Mouse (Mus musculus): ENCODE data around the gene Mrgprg.

Gene Mrgprg

DNA sequence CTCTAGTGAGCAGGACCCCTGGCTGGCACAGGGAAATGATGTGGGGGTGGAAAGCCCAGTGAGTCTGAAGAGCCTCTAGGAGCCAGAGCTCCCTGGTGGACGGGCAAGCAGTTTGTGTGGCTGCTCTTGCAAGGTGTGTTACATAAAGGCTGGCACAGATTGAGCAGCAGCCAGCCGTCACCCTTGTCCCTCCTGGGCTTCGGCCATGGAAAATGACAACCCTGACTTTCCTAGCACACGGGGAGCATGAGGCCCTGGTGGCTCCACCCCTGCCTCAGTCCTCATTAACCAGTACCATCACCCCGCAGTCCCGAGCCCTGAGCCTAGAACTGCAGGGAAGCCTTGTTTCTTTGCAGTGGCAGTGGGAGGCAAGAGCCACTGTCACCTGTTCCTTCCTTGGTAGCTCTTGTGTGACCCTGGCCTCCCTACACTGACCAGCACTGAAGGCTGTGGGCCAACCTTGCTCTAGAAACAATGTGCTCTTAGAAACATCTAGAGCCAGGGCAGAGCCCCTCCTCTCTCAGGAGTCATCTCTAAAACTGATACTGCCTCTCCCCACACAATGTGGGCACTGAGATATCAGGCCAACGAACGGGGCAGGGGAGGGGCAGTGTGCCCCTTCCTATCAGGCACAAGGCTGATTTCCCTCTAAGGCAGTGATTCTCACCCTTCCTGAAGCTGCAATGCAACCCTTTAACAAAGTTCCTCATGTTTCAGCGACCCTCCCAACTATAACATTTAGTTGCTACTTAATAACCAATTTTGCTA, 11.3 kb downstream of the Mrgprg start:
- DNase-seq (ENCODE audit: low spot score in 2 of 2), result peak in 1 of 2 experiments; percentile 22

GRCm38 (mm10) chr7:143753990-143754715, 12.6 kb downstream of the Mrgprg start:
- DNase-seq (ENCODE audit: low spot score in 2 of 2), result peak; percentile 34 to 63

DNA sequence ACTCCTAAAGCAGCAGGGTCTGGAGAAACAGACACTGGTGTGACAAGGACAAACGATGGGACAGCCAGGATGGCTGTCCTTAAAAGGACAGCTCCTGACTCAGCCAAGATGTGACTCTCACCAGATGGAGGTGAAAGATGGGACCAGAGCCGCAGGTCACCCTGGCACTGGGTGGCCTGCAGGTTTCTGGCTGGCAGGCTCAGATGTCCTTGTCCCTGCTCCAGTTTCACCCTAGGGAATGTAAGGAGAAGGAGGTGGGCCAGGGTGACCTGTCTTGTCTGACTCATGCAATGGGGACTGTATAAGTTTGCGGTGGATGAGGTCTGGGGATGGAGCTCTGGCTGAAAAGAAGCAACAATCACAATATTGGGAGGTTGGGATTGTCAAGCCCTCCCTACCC, 14.2 kb downstream of the Mrgprg start:
- no peak for DNase-seq (ENCODE audit: low spot score in 2 of 2)

DNA sequence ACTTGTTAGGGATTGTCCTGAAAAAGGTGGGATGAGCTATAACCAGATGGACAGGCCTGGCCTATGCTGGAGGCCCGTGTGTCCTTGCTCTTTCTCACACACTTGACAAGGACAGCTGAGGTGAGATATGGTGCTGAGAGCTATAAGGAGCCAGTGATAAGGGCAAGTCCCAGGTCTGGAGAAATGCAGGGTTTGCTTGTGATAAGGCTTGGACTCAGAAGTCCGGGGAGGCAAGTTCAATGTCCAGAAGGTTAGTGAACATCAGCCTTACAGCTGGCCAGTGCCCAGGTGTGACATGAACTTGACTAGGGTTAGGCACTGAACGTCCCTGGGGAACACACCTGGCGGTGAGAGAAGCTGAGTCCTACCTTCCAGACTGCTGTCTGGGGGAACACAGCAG, 14.7 kb downstream of the Mrgprg start:
- DNase-seq (ENCODE audit: low spot score in 2 of 2), result no peak

- DNase-seq (ENCODE audit: low spot score in 2 of 2), result no peak
These were observed 15.4 kb downstream of the Mrgprg start for GRCm38 (mm10) chr7:143751380-143751779.

- DNase-seq (ENCODE audit: low spot score in 2 of 2), result no peak
These were observed 17.7 kb downstream of the Mrgprg start for GRCm38 (mm10) chr7:143749045-143749444.

DNA sequence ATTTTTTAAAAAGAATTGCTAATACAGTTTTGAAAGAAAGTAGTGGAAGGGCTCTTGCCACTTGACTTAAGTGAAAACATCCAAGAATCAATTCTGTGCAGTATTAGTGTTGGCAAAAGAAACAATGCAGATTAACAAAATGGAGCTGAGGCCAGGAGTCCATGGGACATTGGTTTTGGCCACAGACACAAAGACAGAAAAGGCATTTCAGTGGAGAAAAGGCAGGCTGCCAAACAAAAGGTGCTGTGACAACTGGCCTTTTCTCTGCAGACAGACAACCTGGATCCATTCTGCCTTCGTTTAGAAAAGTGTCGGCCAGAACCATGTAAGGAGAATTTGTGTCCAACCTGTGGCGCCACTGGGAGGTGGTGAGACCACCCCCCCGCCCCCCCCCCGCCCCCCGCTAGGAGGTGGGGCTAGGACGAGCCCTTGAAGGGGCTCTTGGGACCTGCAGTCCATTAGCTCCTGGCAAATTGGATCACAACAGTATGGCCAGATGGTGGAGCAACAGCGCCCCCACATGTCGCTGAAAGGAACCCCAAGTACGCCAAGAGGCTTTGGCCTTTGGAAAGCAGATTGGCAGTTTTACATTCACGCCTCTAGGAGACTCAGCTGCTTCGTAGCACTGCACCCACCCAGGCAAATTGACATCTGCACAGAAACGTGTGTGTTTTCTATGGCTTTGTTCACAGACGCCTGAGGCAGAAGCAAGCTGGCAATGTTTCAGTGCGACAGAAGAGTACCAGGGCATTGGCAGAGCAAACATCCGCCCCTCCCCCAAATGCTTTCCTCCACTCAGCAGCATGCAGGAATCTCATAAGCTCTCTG, 18.5 kb downstream of the Mrgprg start:
- DNase-seq (ENCODE audit: low spot score in 2 of 2), result peak; percentile 85 to 89

GRCm38 (mm10) chr7:143740653-143741052, 26.1 kb downstream of the Mrgprg start:
- DNase-seq (ENCODE audit: low spot score in 2 of 2), result no peak

DNA sequence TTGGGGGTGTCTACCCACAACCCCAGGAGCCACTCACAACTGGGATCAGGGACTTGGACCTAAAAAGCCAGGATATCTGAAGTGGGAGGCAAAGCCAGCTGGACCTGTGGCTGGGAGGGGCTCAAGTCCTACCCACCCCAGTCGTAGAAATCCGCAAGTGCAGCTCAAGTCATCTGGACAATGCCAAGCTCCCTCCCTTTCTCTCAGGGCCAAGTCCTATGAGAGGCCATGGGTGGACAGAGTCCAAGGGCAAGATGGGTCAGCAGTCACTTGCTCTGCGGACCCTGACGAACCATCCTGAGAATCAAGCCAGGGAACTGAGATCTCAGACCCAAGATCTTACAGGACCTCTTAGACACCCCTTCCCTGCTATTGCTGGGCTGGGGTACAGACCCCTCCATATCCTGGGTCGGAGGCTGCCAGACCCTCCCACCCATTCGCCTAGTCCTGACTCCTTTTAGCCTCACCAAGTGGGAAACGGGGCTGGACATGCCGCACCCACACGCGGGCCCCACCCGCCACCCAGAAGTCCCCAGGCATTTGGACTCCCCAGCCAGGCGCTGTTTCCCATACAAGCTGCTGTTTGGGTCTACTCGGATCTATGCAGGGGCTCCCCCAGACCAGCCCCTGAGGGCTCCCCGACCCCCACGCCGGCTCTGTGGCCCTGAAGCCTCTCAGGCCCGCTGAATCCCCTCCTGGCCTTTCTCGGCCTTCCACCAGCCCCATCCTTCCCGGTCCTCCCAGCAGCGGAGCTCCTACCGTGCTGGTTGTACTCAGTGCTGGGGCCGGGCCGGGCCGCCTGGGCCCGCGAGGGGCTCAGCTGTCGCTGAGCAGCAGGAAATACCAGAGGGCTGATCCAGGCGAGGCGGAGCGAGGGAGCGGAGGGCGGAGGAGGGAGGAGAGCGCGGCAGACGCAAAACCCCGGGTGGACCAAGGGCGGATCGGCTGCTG, 27.0 kb downstream of the Mrgprg start:
- peak; percentile 82 to 90 for DNase-seq (ENCODE audit: low spot score in 2 of 2)

DNA sequence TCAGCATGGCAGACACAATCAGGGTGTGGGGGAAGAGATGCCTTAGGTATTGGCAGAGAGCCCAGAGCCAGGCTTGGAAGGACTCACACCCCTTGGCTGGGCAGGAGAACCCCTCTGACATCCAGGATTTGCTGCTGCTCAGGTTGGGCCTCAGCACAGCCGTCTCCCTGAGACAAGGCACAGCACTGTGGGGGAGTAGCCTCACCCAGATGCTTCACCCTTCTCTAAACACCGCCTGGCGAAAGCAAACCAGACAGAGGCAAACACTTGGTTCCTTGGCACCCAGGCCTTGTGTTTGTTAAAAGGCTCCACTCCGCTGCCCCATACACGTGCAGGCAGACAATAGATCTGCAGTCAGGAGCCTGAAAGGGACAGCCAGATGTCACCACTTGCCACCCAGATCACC, 28.2 kb downstream of the Mrgprg start:
- DNase-seq (ENCODE audit: low spot score in 2 of 2), result peak in 1 of 2 experiments; percentile 32

- DNase-seq (ENCODE audit: low spot score in 2 of 2), result peak in 1 of 2 experiments; percentile 31
These were observed 28.6 kb downstream of the Mrgprg start for GRCm38 (mm10) chr7:143738194-143738593.

DNA sequence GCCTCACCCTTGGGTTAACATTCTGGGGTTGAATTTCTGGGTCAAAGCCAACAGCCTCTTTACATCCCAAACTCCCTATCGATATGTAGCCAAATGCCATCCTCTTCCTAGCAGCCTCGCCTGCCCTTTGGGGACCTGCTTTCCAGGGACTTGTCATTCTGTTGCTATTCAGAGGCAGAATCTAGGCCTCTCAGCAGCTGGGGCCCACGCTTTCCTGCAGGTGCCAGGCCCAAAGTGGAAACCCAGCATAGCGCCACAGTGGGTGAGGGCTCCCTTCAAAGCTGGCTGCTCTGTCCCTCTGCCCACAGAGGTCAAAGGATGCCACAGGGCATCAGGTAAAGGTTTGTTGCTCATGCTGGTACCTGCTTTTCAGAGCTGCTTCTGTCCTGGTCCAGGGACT, 33.0 kb downstream of the Mrgprg start:
- DNase-seq (ENCODE audit: low spot score in 2 of 2), result no peak

GRCm38 (mm10) chr7:143729886-143730285, 36.9 kb downstream of the Mrgprg start:
- peak in 1 of 2 experiments; percentile 41 for DNase-seq (ENCODE audit: low spot score in 2 of 2)

DNA sequence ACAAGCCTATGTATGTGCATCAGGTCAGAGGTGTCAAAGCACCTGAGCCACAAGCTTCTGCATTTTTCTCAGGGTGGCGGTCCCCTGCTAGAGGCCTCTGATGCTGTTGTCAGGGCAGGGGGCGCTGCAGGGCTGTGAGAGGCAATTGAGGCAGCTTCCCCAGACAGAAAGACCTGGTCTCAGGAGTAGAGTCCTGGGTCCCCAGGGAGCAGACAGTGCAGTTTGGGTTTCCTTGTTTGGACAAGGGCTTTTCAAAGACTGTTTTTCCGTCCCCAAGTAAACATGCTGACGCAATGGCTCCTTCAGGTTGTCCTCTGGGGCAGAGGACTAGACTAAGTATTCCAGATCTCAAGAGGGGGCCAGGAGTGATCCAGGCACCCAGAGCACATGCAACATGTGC, 40.4 kb downstream of the Mrgprg start:
- no peak for DNase-seq (ENCODE audit: low spot score in 2 of 2)

DNA sequence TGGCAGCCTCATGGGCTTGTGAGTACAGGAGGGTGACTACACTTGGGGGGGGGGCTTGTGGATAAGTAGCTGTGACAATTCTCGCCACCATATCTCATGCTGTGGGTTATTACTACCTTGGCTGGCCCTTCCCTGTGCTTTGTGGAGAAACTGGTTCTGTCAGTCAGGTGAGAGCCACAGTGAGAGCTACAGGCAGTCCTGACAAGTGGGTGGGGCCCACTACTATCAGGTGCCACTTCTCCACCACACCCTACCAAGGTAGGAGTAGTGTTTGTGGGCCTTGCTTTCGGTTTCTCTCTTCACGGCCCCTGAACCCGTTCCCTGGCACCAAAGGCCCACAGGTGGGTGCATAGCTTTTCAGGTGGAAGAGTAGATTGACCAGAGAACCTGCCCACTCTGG, 43.0 kb downstream of the Mrgprg start:
- peak; percentile 44 to 66 for DNase-seq (ENCODE audit: low spot score in 2 of 2)

DNA sequence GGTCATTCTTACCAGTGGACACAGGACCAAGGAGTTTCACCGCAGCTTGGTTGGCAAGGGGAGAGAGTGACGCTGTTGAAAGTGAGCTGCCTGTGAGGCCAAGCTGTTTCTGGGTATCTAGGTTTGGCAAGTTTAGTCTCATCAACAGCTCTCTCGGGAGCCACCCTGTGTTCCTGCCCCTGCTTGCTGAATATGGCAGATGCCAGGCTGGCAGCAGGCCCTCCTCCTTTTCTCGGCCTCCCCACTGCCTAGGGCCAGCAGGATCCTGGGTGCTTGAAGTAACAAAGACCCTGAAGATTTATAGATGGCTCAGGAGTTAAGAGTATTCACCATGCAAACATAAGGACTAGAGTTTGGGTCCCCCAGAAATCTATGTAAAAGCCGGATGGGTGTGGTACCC, 44.1 kb downstream of the Mrgprg start:
- DNase-seq (ENCODE audit: low spot score in 2 of 2), result peak in 1 of 2 experiments; percentile 32

DNA sequence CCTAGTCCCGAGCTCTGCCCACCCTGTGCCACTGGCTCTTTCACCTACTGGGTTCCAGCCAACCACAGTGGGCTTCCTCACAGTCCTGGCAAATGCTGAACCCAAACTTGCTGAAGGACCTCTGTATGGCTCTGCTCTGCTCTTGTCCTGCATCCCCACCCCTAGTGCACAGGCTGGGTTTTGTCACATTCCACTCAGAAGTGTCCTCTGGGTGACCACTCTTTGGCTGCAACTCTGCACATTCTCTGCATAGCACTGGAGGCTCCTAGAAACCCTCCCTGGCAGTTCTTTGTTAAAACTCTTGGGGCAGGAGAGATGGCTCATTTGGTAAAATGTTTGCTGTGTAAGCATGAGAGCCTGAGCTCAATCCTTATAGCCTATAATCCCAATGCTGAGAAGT, 49.0 kb downstream of the Mrgprg start:
- DNase-seq (ENCODE audit: low spot score in 2 of 2), result no peak
